Mouse (Mus musculus) testis, adult 2 months (tissue): Measurements from ENCODE around the gene Slc22a4.

Experiments
- CTCF ChIP-seq: fragments of 200-500 bp; IDR thresholded peaks from 2 replicates; pipeline ENCODE4 v1.5.1; 2012; ENCODE audit warnings: low read depth, mild to moderate bottlenecking, inconsistent platforms, low read length, moderate library complexity; ENCODE audit not compliant: control insufficient read depth, insufficient read depth, insufficient replicate concordance
- POLR2A ChIP-seq: fragments of 200-500 bp; IDR thresholded peaks from 2 replicates; pipeline ENCODE4 v1.6.1; 2012; ENCODE audit warnings: low read depth, mild to moderate bottlenecking, inconsistent platforms, low read length, moderate library complexity; ENCODE audit not compliant: control insufficient read depth

DNA sequence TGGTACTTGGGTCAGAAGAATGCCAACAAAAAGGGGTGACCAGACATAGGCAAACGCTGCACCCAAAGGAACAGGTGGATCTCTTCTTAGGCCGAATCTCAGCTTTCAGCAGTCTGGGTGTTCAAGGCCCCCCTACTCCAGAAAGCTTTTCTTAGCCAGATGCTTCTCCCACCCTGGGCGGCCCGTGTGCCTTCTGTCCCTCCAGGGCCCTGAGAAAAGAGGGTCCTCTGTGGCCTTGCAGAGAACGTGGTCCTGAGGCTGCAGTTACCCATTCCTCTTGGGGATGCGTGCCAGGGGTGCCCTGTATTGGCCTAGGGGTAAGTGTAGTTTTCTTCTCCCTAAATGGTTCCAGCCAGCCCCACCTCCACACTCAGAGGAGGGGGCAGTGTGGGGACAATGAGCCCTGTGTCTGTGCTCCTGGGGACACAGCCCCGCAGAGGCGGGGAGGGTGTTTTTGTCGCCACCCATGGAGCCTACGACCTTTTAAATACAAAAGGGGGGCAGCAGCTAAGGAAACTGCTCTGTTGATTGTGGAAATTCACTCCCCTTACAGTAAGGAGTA lies 30.2 kb upstream of the Slc22a4 start:
- TF ChIP-seq POLR2A (no peak), CTCF (no peak)
